Mouse (Mus musculus) limb, embryonic 10.5 days (tissue): ENCODE measurements around the gene Kif5c. TPM values are rescaled to one million over a fixed set of nuclear protein-coding genes. Genes with fewer than 3 reads are reported as not detected.

ENCODE experiments used
- DNase-seq: peaks from one replicate; pipeline ENCODE4 v3.0.0-alpha.2; 2017; ENCODE audit warnings: low spot score
- H3K27ac ChIP-seq: fragments of 300-500 bp; sonication (generic); 2 replicates; pipeline ENCODE4 v1.5.1; 2016; ENCODE audit warnings: mild to moderate bottlenecking
- H3K27me3 ChIP-seq: fragments of 300-500 bp; sonication (generic); 2 replicates; pipeline ENCODE4 v1.6.1; 2016; ENCODE audit warnings: low read depth, mild to moderate bottlenecking; ENCODE audit not compliant: poor library complexity, severe bottlenecking
- H3K36me3 ChIP-seq: fragments of 300-500 bp; sonication (generic); 2 replicates; pipeline ENCODE4 v1.6.1; 2016; ENCODE audit warnings: mild to moderate bottlenecking, moderate library complexity
- H3K4me1 ChIP-seq: fragments of 300-500 bp; sonication (generic); 2 replicates; pipeline ENCODE4 v1.6.1; 2016
- H3K4me3 ChIP-seq: fragments of 300-500 bp; sonication (generic); 2 replicates; pipeline ENCODE4 v1.5.1; 2016; ENCODE audit warnings: mild to moderate bottlenecking, moderate library complexity
- H3K9me3 ChIP-seq: fragments of 300-500 bp; sonication (generic); replicated peaks from 2 replicates; pipeline ENCODE4 v1.6.1; 2016; ENCODE audit warnings: mild to moderate bottlenecking
- WGBS: fragments of 180-500 bp; shearing (Covaris S2); methylation state at CpG from one replicate; pipeline ENCODE4 v1.1.7; 2016; 5-methylcytosine and 5-hydroxymethylcytosine counted together
- polyA plus RNA-seq: library from polyadenylated mRNA; unstranded; fragments of >200 nt; fragmentation: Nextera tagmentation; extraction: Ambion mirVana; gene quantifications from 2 replicates; pipeline ENCODE4 v1.2.1, GENCODE M21; 2016

Kif5c gene
- polyA plus RNA-seq, result 13.8 and 14.5 TPM in 2 replicates

- Histone ChIP-seq H3K4me1 (peaks cover 26% of the 10 kb centered on the region), H3K36me3 (peaks cover 17% of the 10 kb centered on the region), H3K9me3 (no peaks in the 10 kb centered on the region), H3K4me3 (peak within 1 kb of the TSS; percentile 98), H3K27me3 (no peaks in the 10 kb centered on the region), H3K27ac (peak within 1 kb of the TSS; percentile 91)
- peak; percentile 95 for DNase-seq
- WGBS, result 6% methylated on average over 53 of the region's 54 CpGs
Observed at GRCm38 (mm10) chr2:49618829-49619718, at the start of gene Kif5c. Gene Kif5c, plus strand, starts transcription at chr2:49619298.

- Histone ChIP-seq H3K4me3 (no peak overlapping the region), H3K4me1 (peaks cover 47% of the 10 kb centered on the region), H3K27me3 (no peaks in the 10 kb centered on the region), H3K9me3 (no peaks in the 10 kb centered on the region), H3K36me3 (no peaks in the 10 kb centered on the region), H3K27ac (peak overlapping the region; percentile 61)
- 69% methylated on average over 16 of the region's 16 CpGs for WGBS
- DNase-seq, result no peak
Observed at GRCm38 (mm10) chr2:49569862-49570777, 49.0 kb upstream of the Kif5c start.

DNA sequence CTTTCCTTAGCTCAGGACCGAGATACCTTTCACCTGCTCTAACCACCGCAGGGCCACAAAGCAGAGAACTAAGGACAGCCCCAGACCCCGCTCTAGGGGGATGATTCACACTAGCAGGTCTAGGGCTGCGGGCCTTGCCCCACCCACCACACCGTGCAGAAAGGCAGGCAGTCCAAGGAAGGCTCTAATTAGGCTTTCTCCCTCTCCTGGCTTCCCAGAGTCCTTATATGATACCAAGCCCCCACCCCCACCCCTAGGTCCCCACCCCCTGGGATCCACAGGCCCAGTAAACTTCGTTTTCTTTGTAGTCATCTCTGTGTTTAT, 48.4 kb upstream of the Kif5c start:
- H3K4me1 ChIP-seq, result peaks cover 47% of the 10 kb centered on the region
- no peak overlapping the region for H3K4me3 ChIP-seq
- no peaks in the 10 kb centered on the region for H3K27me3 ChIP-seq
- H3K9me3 ChIP-seq, result no peaks in the 10 kb centered on the region
- WGBS, result 37% methylated on average over 6 of the region's 6 CpGs
- peak overlapping the region; percentile 32; the same call in 1 of the 2 replicates for H3K27ac ChIP-seq
- H3K36me3 ChIP-seq, result no peaks in the 10 kb centered on the region
- DNase-seq, result no peak

DNA sequence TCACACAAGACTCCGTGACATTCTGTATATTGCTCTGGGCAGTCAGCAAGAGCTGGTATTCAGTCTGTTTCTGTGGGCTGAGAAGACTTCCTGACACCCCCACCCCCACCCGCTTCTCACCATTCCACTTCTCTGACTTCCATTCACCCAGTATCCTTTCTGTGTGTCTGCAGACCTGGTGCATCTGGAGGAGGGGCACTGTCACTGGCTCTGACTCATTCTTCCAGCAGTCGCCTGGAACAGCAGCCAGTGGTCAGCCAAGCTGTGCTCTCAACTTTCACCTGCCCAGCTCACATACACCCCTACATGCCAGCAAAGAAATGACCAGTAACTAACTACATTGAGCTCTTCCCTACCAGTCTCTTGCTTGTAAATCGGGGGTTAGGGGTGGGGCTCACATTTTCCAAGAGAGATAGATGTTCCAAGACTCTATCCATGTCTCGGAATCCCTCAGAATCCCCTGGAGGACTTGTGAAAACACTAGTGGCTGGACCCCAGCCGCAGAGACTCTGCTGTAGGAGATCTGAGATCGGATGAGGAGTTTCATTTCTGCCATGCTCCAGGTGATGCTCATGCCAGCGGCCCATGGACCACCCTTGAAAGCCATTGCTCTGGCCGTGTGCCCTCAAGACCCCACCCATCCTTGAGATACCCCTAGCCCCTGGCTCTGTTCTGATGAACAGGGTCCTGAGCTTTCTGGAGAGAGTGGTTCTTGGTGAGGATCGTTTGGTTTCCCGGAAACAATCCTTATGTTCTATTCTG, 47.8 kb upstream of the Kif5c start:
- no peak overlapping the region for H3K4me3 ChIP-seq
- DNase-seq, result no peak
- H3K27ac ChIP-seq, result peak overlapping the region; percentile 32; the same call in 1 of the 2 replicates
- H3K4me1 ChIP-seq, result peaks cover 47% of the 10 kb centered on the region
- H3K27me3 ChIP-seq, result no peaks in the 10 kb centered on the region
- no peaks in the 10 kb centered on the region for H3K36me3 ChIP-seq
- WGBS, result 77% methylated on average over 11 of the region's 11 CpGs
- no peaks in the 10 kb centered on the region for H3K9me3 ChIP-seq

GRCm38 (mm10) chr2:49572111-49572642, 46.9 kb upstream of the Kif5c start:
- Histone ChIP-seq H3K4me3 (peak overlapping the region; percentile 20; the same call in 1 of the 2 replicates), H3K27me3 (no peaks in the 10 kb centered on the region), H3K27ac (peak overlapping the region; percentile 61), H3K36me3 (no peaks in the 10 kb centered on the region), H3K4me1 (peaks cover 47% of the 10 kb centered on the region), H3K9me3 (no peaks in the 10 kb centered on the region)
- WGBS, result 51% methylated on average over 12 of the region's 12 CpGs
- no peak for DNase-seq

DNA sequence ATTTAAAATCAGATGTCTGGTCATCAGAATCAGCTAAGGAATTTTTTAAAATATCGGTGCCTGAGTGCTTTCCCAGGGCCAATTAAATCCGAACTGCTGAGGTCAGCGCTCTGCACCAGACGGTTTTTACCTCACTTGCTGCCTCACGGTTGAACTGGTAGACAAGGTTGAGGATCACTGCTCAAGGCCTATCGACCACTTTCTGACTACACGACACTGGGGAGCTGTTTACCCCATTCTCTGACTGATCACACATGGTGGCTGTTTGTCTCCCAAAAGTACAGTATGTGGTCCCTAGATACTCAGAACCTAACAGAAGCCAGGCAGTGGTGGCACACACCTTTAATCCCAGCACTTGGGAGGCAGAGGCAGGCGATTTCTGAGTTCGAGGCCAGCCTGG, 46.4 kb upstream of the Kif5c start:
- H3K27ac ChIP-seq, result peak overlapping the region; percentile 61

DNA sequence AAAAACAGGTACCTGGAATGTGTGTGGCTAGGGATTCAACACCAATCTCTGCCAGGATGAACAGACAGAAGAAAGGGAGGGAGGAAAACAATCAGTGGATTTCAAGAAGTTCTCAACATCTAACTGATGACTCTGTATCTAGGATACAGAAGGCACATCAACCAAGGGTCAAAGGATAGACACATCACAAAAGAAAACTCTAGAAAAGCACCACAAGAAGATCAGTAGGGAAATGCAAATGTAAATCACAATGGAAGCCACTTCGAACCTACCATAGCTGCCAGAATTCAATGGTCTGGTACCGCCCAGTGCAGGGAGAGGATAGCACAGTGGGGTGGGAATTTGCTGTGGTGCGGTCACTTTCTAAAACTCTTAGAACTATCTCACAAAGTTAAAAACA, 45.8 kb upstream of the Kif5c start:
- 92% methylated on average over 3 of the region's 3 CpGs for WGBS
- Histone ChIP-seq H3K4me3 (no peak overlapping the region), H3K9me3 (no peaks in the 10 kb centered on the region), H3K27ac (no peak overlapping the region), H3K4me1 (peaks cover 47% of the 10 kb centered on the region), H3K36me3 (no peaks in the 10 kb centered on the region), H3K27me3 (no peaks in the 10 kb centered on the region)
- no peak for DNase-seq

More for the DNA sequence above, 46.4 kb upstream of the Kif5c start:
- Histone ChIP-seq H3K4me3 (peak overlapping the region; percentile 20; the same call in 1 of the 2 replicates), H3K36me3 (no peaks in the 10 kb centered on the region), H3K27me3 (no peaks in the 10 kb centered on the region), H3K9me3 (no peaks in the 10 kb centered on the region), H3K4me1 (peaks cover 47% of the 10 kb centered on the region)
- WGBS, result 80% methylated on average over 9 of the region's 9 CpGs
- no peak for DNase-seq

DNA sequence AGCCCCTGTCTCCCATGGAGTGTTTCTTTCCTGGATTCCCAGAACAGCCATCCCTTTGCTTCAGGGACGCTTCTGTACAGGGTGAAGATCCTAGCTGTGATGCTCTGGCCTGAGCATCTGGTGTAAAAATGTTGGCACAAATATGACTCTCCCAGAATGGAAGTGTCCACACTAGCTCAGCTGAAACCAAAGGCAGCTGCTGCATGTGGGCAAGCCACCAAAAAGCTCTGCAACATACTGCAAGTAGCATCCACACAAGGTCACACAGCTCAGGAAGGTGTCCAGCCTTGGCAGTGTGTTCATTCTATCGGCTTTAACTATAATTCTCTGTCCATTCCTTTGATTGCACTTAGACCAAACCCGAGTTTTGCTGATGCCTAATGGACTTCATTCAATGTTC, 38.5 kb upstream of the Kif5c start:
- 0 out of 2 replicates have a peak, but pooled peaks cover 4% of the 10 kb centered on the region for H3K4me1 ChIP-seq
- no peaks in the 10 kb centered on the region for H3K9me3 ChIP-seq
- H3K4me3 ChIP-seq, result no peak overlapping the region
- 88% methylated on average over 3 of the region's 3 CpGs for WGBS
- no peak for DNase-seq
- H3K27me3 ChIP-seq, result no peaks in the 10 kb centered on the region
- H3K36me3 ChIP-seq, result no peaks in the 10 kb centered on the region
- H3K27ac ChIP-seq, result no peak overlapping the region

GRCm38 (mm10) chr2:49582546-49582945, 36.6 kb upstream of the Kif5c start:
- no peaks in the 10 kb centered on the region for H3K27me3 ChIP-seq
- 90% methylated on average over 5 of the region's 5 CpGs for WGBS
- H3K4me3 ChIP-seq, result no peak overlapping the region
- H3K36me3 ChIP-seq, result no peaks in the 10 kb centered on the region
- no peaks in the 10 kb centered on the region for H3K9me3 ChIP-seq
- no peak overlapping the region for H3K27ac ChIP-seq
- no peak for DNase-seq
- H3K4me1 ChIP-seq, result 0 out of 2 replicates have a peak, but pooled peaks cover 4% of the 10 kb centered on the region

DNA sequence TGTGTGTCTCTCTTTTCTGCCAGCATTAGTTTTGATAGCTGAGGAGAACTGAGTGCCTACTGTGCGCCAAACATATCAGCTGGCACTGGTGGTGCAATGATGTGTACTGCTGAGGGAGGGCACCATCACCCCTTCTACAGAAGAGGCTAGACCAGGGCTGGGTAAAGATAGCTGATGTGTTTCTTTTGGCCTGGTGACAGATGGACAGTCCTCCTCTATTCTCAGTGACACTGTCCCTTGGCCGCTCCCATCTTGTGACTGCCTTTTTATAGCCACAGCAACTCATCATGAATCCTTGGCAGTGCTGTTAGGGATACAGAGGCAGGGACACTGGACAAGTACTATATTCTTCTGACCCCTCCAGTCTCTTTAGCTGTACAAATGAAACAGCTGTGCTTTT, 35.8 kb upstream of the Kif5c start:
- H3K4me3 ChIP-seq, result no peak overlapping the region
- no peak for DNase-seq
- no peaks in the 10 kb centered on the region for H3K27me3 ChIP-seq
- no peak overlapping the region for H3K27ac ChIP-seq
- H3K9me3 ChIP-seq, result no peaks in the 10 kb centered on the region
- H3K4me1 ChIP-seq, result 0 out of 2 replicates have a peak, but pooled peaks cover 4% of the 10 kb centered on the region
- WGBS, result 96% methylated on average over 2 of the region's 2 CpGs
- no peaks in the 10 kb centered on the region for H3K36me3 ChIP-seq

- Histone ChIP-seq H3K36me3 (no peaks in the 10 kb centered on the region), H3K4me1 (peaks cover 21% of the 10 kb centered on the region), H3K27ac (no peak overlapping the region; the same call in 1 of the 2 replicates), H3K4me3 (no peak overlapping the region), H3K27me3 (no peaks in the 10 kb centered on the region), H3K9me3 (no peaks in the 10 kb centered on the region)
- 38% methylated on average over 5 of the region's 5 CpGs for WGBS
- DNase-seq, result no peak
Observed at GRCm38 (mm10) chr2:49590450-49590849, 28.6 kb upstream of the Kif5c start.

- Histone ChIP-seq H3K9me3 (no peaks in the 10 kb centered on the region), H3K4me3 (no peak overlapping the region), H3K27ac (no peak overlapping the region), H3K4me1 (peaks cover 21% of the 10 kb centered on the region), H3K27me3 (no peaks in the 10 kb centered on the region), H3K36me3 (no peaks in the 10 kb centered on the region)
- no peak for DNase-seq
Observed at GRCm38 (mm10) chr2:49592926-49593325, 26.2 kb upstream of the Kif5c start.
